Mouse (Mus musculus): ENCODE measurements at regions not wholly inside any gene's neighbourhood (a gene's known extent, or its start where the extent isn't known, plus 50 kb on each side); places are given as distances from the start of the nearest gene placed in this dataset.

DNA sequence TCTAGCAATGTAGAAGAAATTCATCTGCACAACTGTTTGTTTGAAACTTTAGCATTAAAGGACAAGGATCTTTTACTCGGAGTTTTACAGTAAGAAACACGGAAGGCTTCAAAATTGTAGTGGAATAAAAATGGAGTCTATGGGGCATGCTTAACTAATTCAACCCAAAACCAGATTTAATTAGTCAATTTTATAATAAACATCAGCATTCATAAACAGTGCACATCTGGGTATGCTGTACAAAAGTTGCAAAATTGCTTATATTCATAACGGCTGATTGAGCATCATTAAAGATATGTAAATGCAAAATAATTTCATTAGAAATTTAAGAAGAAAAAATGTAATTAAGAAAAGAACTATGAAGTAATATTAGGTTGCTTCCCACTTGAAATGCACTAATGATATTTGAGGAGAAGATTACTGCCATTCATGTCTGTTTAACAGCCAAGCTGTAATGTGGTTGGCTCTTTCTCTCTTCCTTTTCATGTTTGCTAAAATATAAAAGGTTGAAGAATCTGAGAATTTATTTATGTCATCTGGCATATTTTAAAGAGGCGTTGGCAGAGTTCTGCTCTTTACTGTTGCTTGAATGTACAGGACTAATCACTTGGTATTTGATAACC lies 1037.3 kb downstream of the Fam181b start:
- DNase-seq (ENCODE audit: low read depth, low spot score), result no peak

DNA sequence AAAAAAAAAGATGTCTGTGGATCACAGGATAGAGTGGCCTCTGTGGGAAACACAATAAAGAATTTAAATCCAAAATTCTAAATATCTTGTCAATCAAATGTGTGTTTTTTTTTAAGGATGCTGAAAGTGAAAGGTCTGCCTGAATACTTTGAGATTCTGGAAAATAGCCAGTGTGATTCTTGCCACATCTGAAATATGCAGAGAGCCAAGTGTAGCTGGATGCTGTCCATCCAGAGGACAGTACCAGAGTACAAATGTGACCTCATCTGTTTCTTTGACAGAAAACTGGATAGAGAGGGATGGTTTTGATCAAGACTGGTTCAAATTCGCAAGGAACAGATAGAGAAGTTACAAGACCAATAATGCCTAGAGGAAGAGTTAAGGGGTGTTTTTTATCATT lies 1044.1 kb downstream of the Fam181b start:
- no peak for DNase-seq (ENCODE audit: low read depth, low spot score)

DNA sequence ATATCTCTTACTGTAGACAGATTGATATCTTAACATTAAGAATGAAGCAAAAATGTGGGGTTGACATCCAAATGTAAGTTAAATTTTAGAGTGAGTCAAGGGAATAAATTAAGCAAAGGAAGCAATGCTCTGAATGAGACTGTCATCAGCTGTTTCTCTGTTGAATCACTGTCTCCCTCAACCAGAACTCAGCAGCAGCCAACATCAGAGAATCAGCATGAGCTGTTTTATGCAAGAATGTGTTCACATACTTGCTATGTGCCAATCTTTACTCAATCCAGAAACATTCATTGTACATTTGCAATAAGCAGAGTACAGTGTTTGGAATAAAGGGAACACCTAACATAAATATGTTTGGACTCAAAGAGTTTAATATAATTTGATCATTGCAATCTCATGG lies 1074.6 kb downstream of the Fam181b start:
- peak; percentile 6 for DNase-seq (ENCODE audit: low read depth, low spot score)

DNA sequence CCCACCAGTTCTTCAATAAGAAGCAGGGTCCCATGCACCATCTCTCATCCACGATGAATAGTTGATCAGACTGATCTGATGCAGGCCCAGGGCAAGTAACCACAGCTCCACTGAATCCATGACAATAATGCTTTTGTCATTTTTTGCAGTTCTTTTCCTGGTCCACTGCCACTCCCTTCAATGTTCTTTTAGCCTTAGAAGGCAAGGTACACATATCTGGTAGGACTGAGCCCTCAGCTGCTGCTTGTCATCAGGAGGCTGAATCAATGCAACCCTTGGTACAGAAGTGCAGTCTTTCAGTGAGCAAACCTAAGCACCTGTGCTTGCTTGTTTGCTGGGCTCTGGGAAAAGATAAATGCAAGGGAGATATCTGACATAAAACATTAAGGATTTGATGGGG lies 1075.8 kb downstream of the Fam181b start:
- DNase-seq (ENCODE audit: low read depth, low spot score), result no peak

DNA sequence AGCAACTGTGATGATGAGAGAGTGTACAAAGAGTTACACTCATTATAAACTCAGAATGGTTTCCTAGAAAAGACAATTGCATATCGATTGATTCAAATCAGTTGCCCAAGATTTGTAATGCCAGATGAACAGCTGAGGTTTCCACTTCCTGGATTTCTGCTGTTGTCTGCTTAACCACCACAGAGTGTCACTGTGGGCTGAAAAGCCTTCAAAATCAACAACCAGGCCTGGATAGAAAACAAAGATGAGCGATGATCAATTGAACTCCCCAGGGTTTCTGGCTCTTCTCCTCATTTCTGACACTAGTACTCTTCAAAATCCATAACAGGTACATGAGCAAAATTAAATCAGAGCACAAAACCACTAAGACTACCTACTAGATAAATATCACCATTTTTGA lies 1100.4 kb downstream of the Fam181b start:
- no peak for DNase-seq (ENCODE audit: low read depth, low spot score)

DNA sequence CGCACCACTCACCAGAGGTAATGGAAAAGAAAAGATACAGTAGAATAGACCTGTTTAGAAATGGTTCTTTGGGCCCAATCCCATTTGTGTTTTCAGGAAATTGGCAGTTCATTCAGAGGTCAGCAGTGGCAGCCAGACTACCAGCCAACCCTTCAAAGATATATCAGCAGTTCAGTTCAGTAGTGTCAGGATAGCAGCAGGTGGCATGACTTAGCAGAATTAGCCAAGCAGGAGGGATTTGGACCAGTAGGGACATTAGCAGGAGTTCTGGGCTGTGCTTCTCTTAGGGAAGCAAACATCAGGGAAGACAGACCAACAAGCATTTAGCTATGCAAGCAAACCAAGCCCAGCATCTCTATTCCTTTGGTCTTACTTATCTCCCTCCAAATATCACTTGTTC lies 1132.7 kb downstream of the Fam181b start:
- no peak for DNase-seq (ENCODE audit: low read depth, low spot score)

DNA sequence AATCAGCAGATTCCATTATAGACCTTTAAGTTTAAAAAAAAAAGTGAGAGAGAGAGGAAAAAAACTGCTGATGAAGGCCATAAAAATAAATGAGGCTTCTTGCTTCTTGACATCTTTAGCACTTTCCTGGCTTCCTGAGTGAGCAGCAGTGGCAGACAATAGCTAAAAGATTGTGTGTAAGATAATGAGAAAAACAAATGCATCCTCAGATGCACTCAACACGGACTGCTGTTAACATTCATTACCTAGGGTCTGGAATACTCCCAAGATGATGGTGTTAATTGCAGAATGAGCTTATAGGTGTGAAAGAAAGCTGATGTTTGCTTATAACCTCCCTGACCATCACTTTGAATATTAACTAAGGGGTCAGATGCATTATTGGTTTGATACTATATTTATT lies 1147.8 kb downstream of the Fam181b start:
- no peak for DNase-seq (ENCODE audit: low read depth, low spot score)

DNA sequence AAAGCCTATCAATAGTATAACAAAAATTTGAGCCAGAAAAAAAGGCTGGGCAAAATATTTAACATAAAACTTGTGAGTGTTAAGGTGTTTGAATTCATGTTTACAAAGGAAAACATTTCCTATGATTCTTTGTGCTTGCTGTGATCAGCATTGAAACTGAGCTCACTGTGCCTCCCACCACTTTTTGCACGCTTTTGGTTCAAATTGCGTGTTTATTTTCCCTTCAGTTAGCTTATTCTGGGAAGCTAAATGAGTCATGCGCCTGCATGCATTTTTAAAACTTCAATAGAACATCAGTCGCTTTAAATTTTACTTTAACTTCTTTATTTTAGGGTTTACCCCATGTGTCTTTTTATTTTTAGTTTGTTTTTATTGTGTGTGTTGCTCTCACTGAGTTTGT lies 1154.0 kb downstream of the Fam181b start:
- DNase-seq (ENCODE audit: low read depth, low spot score), result peak; percentile 67

DNA sequence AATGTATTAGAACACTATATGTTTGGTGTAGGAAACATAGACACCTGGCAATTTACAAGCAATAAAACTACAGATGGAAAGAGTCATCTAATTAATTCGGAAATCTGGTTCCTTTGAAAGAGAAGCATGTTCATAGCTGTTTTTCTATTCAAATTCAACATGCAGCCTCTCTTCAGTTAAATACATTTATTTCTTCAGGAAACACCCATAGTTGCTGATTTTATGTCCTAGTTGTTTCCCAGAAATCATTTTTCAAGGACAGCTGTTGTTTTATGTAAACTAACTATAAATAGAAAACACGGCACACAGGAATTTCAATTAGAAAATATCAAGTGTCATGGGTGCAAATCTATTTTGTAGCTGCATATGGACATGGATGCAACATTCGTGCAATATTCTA lies 1169.8 kb downstream of the Fam181b start:
- DNase-seq (ENCODE audit: low read depth, low spot score), result no peak

DNA sequence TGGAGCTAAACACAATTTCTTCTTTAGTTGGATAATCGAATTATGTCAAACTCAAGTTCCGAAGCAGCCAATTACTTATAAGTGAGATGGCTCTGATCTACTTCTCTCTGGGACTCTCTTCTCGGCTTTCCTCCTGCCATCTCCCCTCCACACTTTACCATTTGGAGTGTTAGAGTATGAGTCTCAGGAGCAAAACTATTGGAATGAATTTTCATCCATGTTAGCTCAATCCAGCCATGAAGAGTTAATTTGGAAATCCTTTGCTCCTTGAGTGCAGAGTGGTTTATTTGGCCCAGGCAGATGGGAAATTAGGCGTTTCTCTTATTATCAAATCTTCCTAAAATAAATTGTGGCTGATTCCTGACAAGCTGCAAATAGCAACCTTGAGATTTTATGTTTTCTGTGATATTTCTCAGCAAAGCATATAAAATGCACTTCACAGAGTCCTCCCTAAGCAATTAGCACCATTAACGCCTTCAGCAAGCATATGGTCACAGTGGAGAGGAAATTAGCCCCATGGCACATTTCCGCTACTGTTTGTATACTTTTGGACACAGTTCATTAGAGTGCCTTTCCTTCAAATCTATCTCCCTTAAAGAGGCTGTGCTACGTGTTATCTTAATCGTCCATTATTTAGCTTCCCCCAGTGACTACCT lies 1189.1 kb downstream of the Fam181b start:
- no peak for DNase-seq (ENCODE audit: low read depth, low spot score)

DNA sequence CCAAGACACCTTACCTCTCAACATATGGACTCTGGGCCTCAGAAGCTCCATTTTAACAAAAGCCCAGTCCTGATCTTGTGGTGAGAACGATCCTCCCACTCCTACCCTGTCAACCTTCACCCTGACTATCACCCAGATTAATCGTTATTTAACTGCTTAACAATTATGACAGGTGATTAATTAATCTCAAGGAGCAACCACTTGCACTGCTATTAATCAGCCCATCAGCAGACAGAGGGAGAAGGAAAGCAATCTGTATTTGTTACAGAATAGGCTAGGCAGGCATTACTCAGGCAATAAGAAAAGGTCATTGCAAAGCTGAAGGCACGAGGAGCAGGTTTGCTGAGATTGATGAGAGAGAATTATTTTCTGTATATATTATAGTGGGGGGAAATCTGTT lies 1201.9 kb downstream of the Fam181b start:
- no peak for DNase-seq (ENCODE audit: low read depth, low spot score)

DNA sequence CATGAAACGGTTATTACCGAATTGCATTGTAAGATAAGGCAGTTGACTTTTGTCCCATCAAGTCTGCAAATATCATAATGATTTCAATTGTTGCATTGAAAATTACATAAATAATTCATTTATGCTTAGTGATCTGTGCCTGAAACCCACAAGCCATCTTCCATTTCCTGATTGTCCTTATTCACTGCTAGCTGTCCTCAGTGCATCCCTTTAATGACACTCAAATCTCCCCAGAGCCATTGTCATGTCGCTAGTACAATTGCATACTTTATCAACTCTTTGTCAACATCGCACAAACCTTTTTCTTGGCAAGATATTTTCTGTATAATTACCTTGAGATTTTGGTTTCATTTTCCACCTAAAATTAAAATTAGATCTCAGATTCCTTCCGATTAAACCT lies 1202.3 kb downstream of the Fam181b start:
- no peak for DNase-seq (ENCODE audit: low read depth, low spot score)

DNA sequence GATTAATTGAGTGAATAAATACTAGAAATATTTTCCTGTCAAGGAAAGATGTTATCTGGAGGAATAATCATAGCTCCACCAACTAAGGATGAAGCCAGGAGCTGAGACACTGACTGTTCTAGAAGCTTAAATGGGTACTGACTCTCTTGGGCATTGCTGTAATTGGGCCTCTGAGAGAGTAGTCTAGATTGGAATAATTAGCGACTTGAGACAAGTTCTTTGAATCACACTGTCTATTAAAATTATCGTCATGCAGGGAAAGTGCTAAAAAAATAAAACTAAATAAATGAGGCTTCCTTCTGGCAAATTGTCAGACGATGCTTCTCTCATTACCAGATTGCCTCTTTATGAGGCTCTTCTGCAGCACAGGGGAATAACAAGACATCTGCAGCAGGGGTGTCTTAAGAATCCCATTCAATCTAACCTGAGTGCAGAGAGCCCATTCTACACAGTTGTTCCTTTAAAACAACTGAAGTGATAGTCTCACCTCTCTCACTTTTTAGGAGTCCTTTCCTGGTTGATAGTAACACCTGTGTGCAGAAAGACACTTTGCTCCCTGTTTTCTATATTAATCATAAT lies 1203.5 kb downstream of the Fam181b start:
- DNase-seq (ENCODE audit: low read depth, low spot score), result no peak

DNA sequence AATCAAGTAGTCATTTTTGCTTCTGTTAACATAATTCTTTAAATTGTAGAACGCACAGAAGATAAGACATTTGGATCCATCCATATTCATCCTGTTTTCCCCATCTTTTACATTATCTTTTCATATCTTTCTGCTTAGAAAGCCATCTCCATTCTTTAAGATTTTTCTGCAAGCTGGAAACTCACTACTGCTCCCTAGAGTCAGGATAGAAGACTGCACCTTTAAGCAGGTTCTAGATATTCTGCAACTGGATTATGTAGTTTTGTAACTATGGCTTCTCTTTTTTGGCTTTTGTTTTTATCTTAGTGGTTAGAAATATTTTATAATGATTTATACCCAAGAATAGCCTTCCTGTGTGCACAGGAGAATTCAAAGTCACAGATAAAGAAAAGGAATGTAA lies 1225.9 kb downstream of the Fam181b start:
- no peak for DNase-seq (ENCODE audit: low read depth, low spot score)

DNA sequence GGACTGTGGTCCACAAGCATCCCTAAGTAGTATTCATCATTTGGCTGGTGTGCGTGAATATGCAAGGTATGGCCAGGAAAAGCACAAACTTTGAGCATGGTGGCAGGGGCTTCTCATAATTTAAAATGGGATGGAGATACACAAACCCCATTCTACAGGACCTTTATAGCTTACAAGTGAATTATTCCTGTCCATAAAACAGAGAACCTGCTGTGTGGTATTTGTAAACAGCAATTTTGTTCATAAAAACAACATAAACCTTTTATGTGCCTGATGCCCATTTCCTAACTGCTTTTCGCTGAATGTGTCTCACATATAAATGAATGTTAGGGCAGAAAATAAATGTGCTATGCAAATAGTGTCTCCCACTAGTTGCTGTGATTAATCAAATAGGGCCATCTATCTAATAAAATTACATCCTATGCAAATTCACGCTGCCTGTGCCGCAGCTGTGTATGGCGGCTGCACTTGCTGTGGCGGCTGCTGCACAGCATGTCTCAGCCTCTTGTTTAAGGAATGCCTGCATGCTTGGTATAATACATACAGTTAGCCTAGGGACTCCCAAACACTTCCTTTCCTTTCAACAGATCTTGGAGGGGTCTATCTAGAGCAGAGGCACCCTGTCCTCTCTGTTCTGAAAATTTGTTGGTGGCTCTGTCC lies 1235.4 kb downstream of the Fam181b start:
- DNase-seq (ENCODE audit: low read depth, low spot score), result no peak

DNA sequence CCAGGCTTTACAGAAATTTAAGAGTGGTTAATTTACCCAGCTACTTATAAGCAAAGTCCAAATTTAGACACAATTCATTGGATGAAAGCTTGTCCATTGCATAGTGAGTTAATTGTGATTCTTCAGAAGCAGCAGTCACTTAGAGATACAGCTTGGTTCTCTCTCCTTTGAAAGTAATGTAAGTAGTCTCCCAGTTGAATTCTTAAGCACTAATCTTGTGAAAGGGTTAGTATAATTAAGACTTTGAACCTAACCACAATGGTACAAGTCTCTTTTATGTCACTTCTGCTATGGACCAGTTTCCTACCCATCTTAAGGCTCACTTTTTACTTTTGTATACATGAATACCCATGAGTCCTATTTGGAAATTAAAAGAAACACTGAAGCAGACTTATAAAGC lies 1252.9 kb downstream of the Fam181b start:
- DNase-seq (ENCODE audit: low read depth, low spot score), result no peak
